Mouse (Mus musculus) heart, postnatal 0 days (tissue): ENCODE data around the gene Akap12.

Experiments used
- CTCF ChIP-seq: IDR thresholded peaks from 2 replicates; pipeline ENCODE4 v1.5.1; 2016; ENCODE audit warnings: antibody characterized with exemption, control low read depth, low read depth
- EP300 ChIP-seq: IDR thresholded peaks from 2 replicates; pipeline ENCODE4 v1.6.1; 2016; ENCODE audit warnings: antibody characterized with exemption, low read depth

DNA sequence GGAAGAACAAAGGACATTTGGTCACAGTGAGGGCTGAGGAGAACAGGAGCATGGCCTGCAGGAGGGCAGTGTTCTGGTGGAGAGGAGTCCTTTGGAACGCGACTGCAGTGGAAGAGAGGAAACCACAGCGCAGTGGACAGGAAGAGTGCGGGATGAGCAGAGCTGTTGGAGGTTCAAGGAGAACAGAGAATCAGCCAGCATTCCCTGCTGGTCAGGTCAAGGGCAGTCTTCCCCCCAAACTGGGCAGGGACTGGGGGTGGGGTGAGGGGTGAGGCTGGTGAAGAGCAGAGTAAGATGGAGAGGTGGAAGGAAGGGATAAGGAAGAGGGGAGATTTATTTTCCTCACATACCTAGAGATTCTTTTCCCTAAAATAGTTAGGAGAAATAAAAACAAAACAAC, 107.4 kb downstream of the Akap12 start:
- TF ChIP-seq CTCF (no peak), EP300 (no peak)
